Mouse (Mus musculus): Measurements from ENCODE around the gene Inpp1. TPM values are rescaled to one million over a fixed set of nuclear protein-coding genes. Genes with fewer than 3 reads are reported as not detected.

Gene Inpp1
- polyA plus RNA-seq, 1 experiment = 3.6 TPM

DNA sequence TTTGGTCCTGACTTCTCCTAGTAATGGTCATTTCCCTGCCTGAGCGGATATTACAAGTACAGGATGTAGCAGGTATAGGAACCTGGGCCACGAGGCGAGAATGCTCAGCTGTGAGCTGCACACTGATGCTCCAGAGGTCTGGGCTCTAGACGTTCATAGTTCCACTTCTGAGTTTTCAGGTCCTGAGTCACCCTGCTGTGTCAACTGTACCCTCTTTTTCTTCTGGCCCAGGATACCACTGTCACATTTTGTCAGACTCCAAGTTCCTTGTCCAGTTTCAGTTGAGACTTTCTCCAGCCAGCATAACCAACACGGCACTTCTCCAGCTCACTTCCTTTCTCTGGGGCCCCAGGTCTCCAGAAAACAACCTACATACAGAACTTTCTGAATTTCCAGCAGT is 15.8 kb downstream of the Inpp1 start:
- TF ChIP-seq MYOD1 (IDR thresholded peaks at IDR 0.05; ENCODE audit: control insufficient read depth in 1 of 3, insufficient read length in 2 of 3, low read depth in 2 of 3) (no peak), E2F4 (IDR thresholded peaks at IDR 0.05; ENCODE audit: insufficient read depth) (no peak), TCF12 (IDR thresholded peaks at IDR 0.05; ENCODE audit: insufficient read depth, poor library complexity, severe bottlenecking) (no peak), SRF (IDR thresholded peaks at IDR 0.05; ENCODE audit: control insufficient read depth, insufficient read length, low read depth) (no peak), CEBPB (IDR thresholded peaks at IDR 0.05; ENCODE audit: insufficient read depth, poor library complexity, severe bottlenecking) (no peak), POLR2A (IDR thresholded peaks at IDR 0.05; ENCODE audit: insufficient read length, low read depth) (no peak), MYOG (IDR thresholded peaks at IDR 0.05; ENCODE audit: control insufficient read depth in 1 of 3, insufficient read depth in 1 of 3, insufficient read length in 2 of 3, low read depth in 2 of 3) (no peak), USF1 (IDR thresholded peaks at IDR 0.05; ENCODE audit: low read depth) (no peak), MAX (IDR thresholded peaks at IDR 0.05; ENCODE audit: low read depth) (no peak), TCF3 (IDR thresholded peaks at IDR 0.05; ENCODE audit: insufficient read length, low read depth) (no peak), POLR2AphosphoS2 (IDR thresholded peaks at IDR 0.05; ENCODE audit: insufficient read length, low read depth) (no peak), REST (IDR thresholded peaks at IDR 0.05; ENCODE audit: insufficient read depth, insufficient read length) (no peak)
- Histone ChIP-seq H3K27me3 (ENCODE audit: control insufficient read depth, insufficient read depth, insufficient read length) (no peaks in the 10 kb centered on the region), H3K4me3 (no peak overlapping the region), H3K4me2 (ENCODE audit: low read depth) (no peak overlapping the region), H3K79me2 (ENCODE audit: control insufficient read depth, insufficient read depth) (no peaks in the 10 kb centered on the region), H3ac (ENCODE audit: control insufficient read depth, insufficient read length) (no peak overlapping the region), H3K36me3 (ENCODE audit: control insufficient read depth, insufficient read depth) (no peaks in the 10 kb centered on the region)

DNA sequence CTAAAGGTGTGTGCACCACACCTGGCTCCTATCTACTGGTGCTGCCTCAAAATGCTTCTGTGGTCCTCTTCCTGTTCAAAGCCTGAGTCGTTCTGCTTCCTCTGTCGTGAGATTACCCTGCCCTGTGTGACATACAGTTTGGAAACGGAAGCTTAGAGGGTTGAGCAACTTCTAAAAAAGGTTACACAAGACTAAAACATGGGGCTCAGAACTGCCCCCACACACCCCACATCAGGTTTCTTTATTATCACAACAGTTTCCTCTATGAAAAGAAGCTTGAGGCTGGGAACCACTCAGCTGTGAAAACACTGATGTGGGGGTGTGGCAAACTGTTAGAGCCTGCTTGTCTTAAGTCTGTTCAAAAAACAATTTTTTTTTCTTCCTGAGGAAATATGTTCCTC is 17.1 kb downstream of the Inpp1 start:
- TF ChIP-seq TCF12 (IDR thresholded peaks at IDR 0.05; ENCODE audit: insufficient read depth, poor library complexity, severe bottlenecking) (no peak), CEBPB (IDR thresholded peaks at IDR 0.05; ENCODE audit: insufficient read depth, poor library complexity, severe bottlenecking) (0 out of 2 replicates have a peak, but pooled peaks have one; percentile 6)
- no peak overlapping the region for H3K4me2 ChIP-seq (ENCODE audit: low read depth)
- no peak overlapping the region for H3K4me3 ChIP-seq
- no peaks in the 10 kb centered on the region for H3K36me3 ChIP-seq (ENCODE audit: control insufficient read depth, insufficient read depth)
- no peaks in the 10 kb centered on the region for H3K27me3 ChIP-seq (ENCODE audit: control insufficient read depth, insufficient read depth, insufficient read length)
- H3ac ChIP-seq (ENCODE audit: control insufficient read depth, insufficient read length) = no peak overlapping the region
- no peaks in the 10 kb centered on the region for H3K79me2 ChIP-seq (ENCODE audit: control insufficient read depth, insufficient read depth)

DNA sequence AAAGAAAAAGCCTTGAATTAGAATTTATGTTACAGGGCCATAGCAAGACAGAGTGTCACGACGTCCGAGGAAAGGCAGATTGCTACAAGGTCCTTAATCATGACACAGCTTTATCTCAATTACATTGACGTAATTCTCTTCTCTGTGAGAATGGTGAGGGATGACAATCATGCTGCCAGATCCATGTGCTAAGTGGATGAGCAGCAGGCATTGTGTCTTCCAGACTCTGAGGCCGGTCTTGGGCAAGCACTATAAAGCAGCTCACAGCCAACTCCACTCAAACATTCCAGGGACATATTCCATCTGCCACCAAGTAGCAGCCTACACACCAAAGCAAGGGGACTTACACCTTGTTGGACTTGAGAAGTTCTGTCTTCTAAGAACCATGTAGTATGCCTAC is 17.7 kb downstream of the Inpp1 start:
- H3K27me3 ChIP-seq (ENCODE audit: control insufficient read depth, insufficient read depth, insufficient read length) = no peaks in the 10 kb centered on the region
- H3K4me3 ChIP-seq = no peak overlapping the region
- no peak overlapping the region for H3ac ChIP-seq (ENCODE audit: control insufficient read depth, insufficient read length)
- peak overlapping the region; percentile 55 for H3K4me2 ChIP-seq (ENCODE audit: low read depth)
- TF ChIP-seq TCF3 (IDR thresholded peaks at IDR 0.05; ENCODE audit: insufficient read length, low read depth) = no peak
- TF ChIP-seq POLR2AphosphoS2 (IDR thresholded peaks at IDR 0.05; ENCODE audit: insufficient read length, low read depth) = no peak
- no peak for TF ChIP-seq USF1 (IDR thresholded peaks at IDR 0.05; ENCODE audit: low read depth)
- no peak for TF ChIP-seq E2F4 (IDR thresholded peaks at IDR 0.05; ENCODE audit: insufficient read depth)
- TF ChIP-seq POLR2A (IDR thresholded peaks at IDR 0.05; ENCODE audit: insufficient read length, low read depth) = no peak
- no peak for TF ChIP-seq MAX (IDR thresholded peaks at IDR 0.05; ENCODE audit: low read depth)
- no peaks in the 10 kb centered on the region for H3K36me3 ChIP-seq (ENCODE audit: control insufficient read depth, insufficient read depth)
- no peaks in the 10 kb centered on the region for H3K79me2 ChIP-seq (ENCODE audit: control insufficient read depth, insufficient read depth)

DNA sequence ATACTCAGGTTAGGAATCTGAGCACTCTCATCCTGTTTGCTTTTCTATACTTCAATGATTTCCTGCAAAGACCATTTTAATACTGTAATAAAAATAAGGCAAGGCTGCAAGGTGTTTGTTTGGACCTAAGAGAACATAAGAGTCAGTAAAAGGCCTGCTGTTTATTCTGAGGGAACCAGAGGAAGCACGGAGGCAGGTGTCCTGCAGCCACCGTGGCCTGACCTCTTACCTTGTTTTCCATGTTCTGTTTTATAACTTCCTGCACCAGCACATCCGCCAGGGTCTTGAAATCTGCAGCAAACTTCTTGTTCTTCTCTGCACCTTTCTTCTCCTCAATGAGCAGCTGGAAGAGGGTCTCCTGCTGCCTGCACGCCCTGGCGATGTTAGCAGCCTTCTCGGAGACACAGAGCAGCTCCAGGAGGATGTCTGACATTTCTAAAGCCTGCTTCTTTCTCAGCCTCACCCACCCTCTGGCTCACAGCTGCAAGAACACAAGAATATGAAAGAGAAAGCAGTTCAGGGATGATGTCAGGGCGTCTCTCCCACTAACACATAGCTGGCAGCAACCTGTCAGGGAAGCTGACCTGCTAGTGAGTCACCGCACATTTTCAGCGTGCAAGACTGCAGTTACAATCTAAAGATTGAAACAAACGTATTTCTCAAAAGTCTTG is 18.3 kb downstream of the Inpp1 start:
- Histone ChIP-seq H3K4me3 (no peak overlapping the region), H3K36me3 (ENCODE audit: control insufficient read depth, insufficient read depth) (no peaks in the 10 kb centered on the region), H3K4me2 (ENCODE audit: low read depth) (peak overlapping the region; percentile 55), H3K27me3 (ENCODE audit: control insufficient read depth, insufficient read depth, insufficient read length) (no peaks in the 10 kb centered on the region), H3ac (ENCODE audit: control insufficient read depth, insufficient read length) (no peak overlapping the region), H3K79me2 (ENCODE audit: control insufficient read depth, insufficient read depth) (no peaks in the 10 kb centered on the region)
- TF ChIP-seq MYOG (IDR thresholded peaks at IDR 0.05; ENCODE audit: control insufficient read depth in 1 of 3, insufficient read depth in 1 of 3, insufficient read length in 2 of 3, low read depth in 2 of 3) (no peak), TCF3 (IDR thresholded peaks at IDR 0.05; ENCODE audit: insufficient read length, low read depth) (no peak), REST (IDR thresholded peaks at IDR 0.05; ENCODE audit: insufficient read depth, insufficient read length) (no peak), POLR2AphosphoS2 (IDR thresholded peaks at IDR 0.05; ENCODE audit: insufficient read length, low read depth) (no peak), MYOD1 (IDR thresholded peaks at IDR 0.05; ENCODE audit: control insufficient read depth in 1 of 3, insufficient read length in 2 of 3, low read depth in 2 of 3) (no peak), USF1 (IDR thresholded peaks at IDR 0.05; ENCODE audit: low read depth) (no peak)

DNA sequence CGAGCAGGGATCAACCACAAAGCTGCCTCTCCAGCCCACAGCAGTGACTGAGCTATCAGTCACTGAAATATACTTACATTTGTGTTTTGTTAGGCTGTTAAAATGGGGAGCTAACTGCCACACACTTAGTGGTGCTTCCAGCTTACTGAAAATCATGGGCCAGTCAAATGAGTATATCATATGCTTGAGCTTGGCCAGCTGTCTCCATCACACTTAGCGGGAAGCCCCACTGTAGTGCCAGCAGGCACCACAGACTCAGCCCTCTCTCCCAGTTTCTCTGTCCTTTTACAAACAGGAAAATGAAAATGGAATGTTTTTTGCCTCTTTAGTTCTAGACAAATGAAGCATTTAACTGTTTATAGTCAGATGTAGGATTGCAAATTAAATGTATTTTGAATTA is 21.6 kb downstream of the Inpp1 start:
- H3K4me3 ChIP-seq = no peak overlapping the region

More for the DNA sequence above, 21.6 kb downstream of the Inpp1 start:
- no peaks in the 10 kb centered on the region for H3K79me2 ChIP-seq (ENCODE audit: control insufficient read depth, insufficient read depth)
- no peaks in the 10 kb centered on the region for H3K27me3 ChIP-seq (ENCODE audit: control insufficient read depth, insufficient read depth, insufficient read length)
- peaks cover 4% of the 10 kb centered on the region for H3K36me3 ChIP-seq (ENCODE audit: control insufficient read depth, insufficient read depth)
- no peak overlapping the region for H3ac ChIP-seq (ENCODE audit: control insufficient read depth, insufficient read length)
- TF ChIP-seq E2F4 (IDR thresholded peaks at IDR 0.05; ENCODE audit: insufficient read depth) = no peak
- no peak for TF ChIP-seq POLR2AphosphoS2 (IDR thresholded peaks at IDR 0.05; ENCODE audit: insufficient read length, low read depth)
- no peak for TF ChIP-seq MAX (IDR thresholded peaks at IDR 0.05; ENCODE audit: low read depth)
- no peak overlapping the region for H3K4me2 ChIP-seq (ENCODE audit: low read depth)
